In genomic region chr4:147133596-147133995, GRCm38 (mm10) we compare ENCODE assay signal across 7 mouse cellular contexts. TPM values are rescaled to one million over a fixed set of nuclear protein-coding genes. Genes with fewer than 3 reads are reported as not detected.
DNase-seq lines count a peak whose midpoint lies in the region; ATAC-seq and TF ChIP-seq lines count a peak whose summit lies in the region.
"Not testable (repeated sequence)": the region's sequence is repeated elsewhere in the genome, so short reads cannot be mapped to it uniquely, and the experiment has no call there.
"Had no signal": no experiment of that assay in that cellular context is flagged by ENCODE, and none has a peak within 500 bp of the region (broad histone marks: within the 10 kb centered on the region; RNA-seq: fewer than 3 reads in every experiment).

No protein-coding gene starts in this region.

- not testable (repeated sequence) for H3K4me3 ChIP-seq in intestine, embryonic 14.5 days (ENCODE audit: low read depth, low read length); liver, embryonic 11.5 days (ENCODE audit: low read depth, low read length); stomach, postnatal 0 days (ENCODE audit: low read depth, low read length)

- H3K9ac ChIP-seq in intestine, embryonic 14.5 days (ENCODE audit: low read length); liver, embryonic 11.5 days (ENCODE audit: low read depth, low read length); stomach, postnatal 0 days (ENCODE audit: low read length): not testable (repeated sequence)

- not testable (repeated sequence) for H3K4me1 ChIP-seq in intestine, embryonic 14.5 days (replicated peaks; ENCODE audit: control insufficient read depth, insufficient read depth, low read length); liver, embryonic 11.5 days (replicated peaks; ENCODE audit: control insufficient read depth, insufficient read depth, low read length); stomach, postnatal 0 days (replicated peaks; ENCODE audit: control insufficient read depth, insufficient read depth)

- TF ChIP-seq CTCF in stomach, postnatal 0 days (IDR thresholded peaks at IDR 0.05; ENCODE audit: low read depth), result not testable (repeated sequence)

- TF ChIP-seq EP300 in stomach, postnatal 0 days (optimal IDR thresholded peaks at IDR 0.05), result not testable (repeated sequence)

- H3K4me2 ChIP-seq in intestine, embryonic 14.5 days (ENCODE audit: low read length); liver, embryonic 11.5 days; stomach, postnatal 0 days (replicated peaks; ENCODE audit: low read depth): not testable (repeated sequence)

- H3K9me3 ChIP-seq in intestine, embryonic 14.5 days (ENCODE audit: control insufficient read depth, low read length); liver, embryonic 11.5 days (ENCODE audit: control insufficient read depth, low read length); stomach, postnatal 0 days (ENCODE audit: control insufficient read depth, low read length): not testable (repeated sequence)

- DNase-seq in CD4-positive, CD25-positive, alpha-beta regulatory T cell, adult 2 months (ENCODE audit: low read depth, low spot score), result peak; percentile 1
- peak; percentile 4 for DNase-seq in MN1 (ENCODE audit: low spot score)
- peak; percentile 1 for DNase-seq in embryo, embryonic 9.5 days (ENCODE audit: extremely low spot score)
- DNase-seq in intestine, embryonic 14.5 days (ENCODE audit: low spot score), result peak; percentile 37
- DNase-seq in liver, embryonic 11.5 days (ENCODE audit: low spot score), result peak; percentile 26
- peak; percentile 7 for DNase-seq in stomach, postnatal 0 days (ENCODE audit: low spot score)

- WGBS in intestine, embryonic 14.5 days, result 57% methylated on average over 2 of the region's 2 CpGs
- WGBS in liver, embryonic 11.5 days, result 52% methylated on average over 2 of the region's 2 CpGs
- WGBS in stomach, postnatal 0 days, result 50% methylated on average over 2 of the region's 2 CpGs

- not testable (repeated sequence) for H3K27me3 ChIP-seq in intestine, embryonic 14.5 days (replicated peaks; ENCODE audit: control insufficient read depth, insufficient read depth, low read length); liver, embryonic 11.5 days (replicated peaks; ENCODE audit: control insufficient read depth, insufficient read depth, low read length); stomach, postnatal 0 days (ENCODE audit: control insufficient read depth, insufficient read depth, low read length)

- H3K27ac ChIP-seq in intestine, embryonic 14.5 days (ENCODE audit: low read depth); liver, embryonic 11.5 days (ENCODE audit: low read depth, low read length); stomach, postnatal 0 days (replicated peaks): not testable (repeated sequence)

- not testable (repeated sequence) for ATAC-seq in intestine, embryonic 14.5 days (replicated peaks; ENCODE audit: low FRiP score, low TSS enrichment, low read depth); liver, embryonic 11.5 days (replicated peaks; ENCODE audit: low FRiP score); stomach, postnatal 0 days (ENCODE audit: low FRiP score, low TSS enrichment)

- not testable (repeated sequence) for H3K36me3 ChIP-seq in intestine, embryonic 14.5 days (ENCODE audit: control insufficient read depth, insufficient read depth, low read length); liver, embryonic 11.5 days (ENCODE audit: control insufficient read depth, insufficient read depth, low read length); stomach, postnatal 0 days (ENCODE audit: control insufficient read depth, insufficient read depth, low read length)

RNA-seq across cellular contexts. Expression of gene Zfp991, which starts 1.8 kb away (rescaled TPM):
- polyA plus RNA-seq in intestine, embryonic 14.5 days (2014; fragmentation: Nextera tagmentation; extraction: Ambion mirVana), result 9.6 and 10.1 TPM in 2 replicates
- 15.8 and 16.1 TPM in 2 replicates for polyA plus RNA-seq in liver, embryonic 11.5 days (2014; fragmentation: Nextera tagmentation; extraction: Ambion mirVana)
- 3.9 and 4.3 TPM in 2 replicates for polyA plus RNA-seq in stomach, postnatal 0 days (2015; fragmentation: Nextera tagmentation; extraction: Ambion mirVana)
- polyA plus RNA-seq: erythroblast, embryonic 14.5 days had no signal
